Mouse (Mus musculus) spleen, postnatal 36 days (tissue): Measurements from ENCODE around the gene Qrfp.

Source experiments
- DNase-seq, 2 experiments: peaks; one replicate each; pipeline ENCODE4 v3.0.0; 2022; ENCODE audit warnings: low spot score in 2 of 2, mixed read lengths in 1 of 2

Qrfp gene

GRCm38 (mm10) chr2:31770781-31771441 lies 39.5 kb downstream of the Qrfp start:
- DNase-seq = peak; percentile 58 to 63

- peak; percentile 26 to 40 for DNase-seq
Measured at GRCm38 (mm10) chr2:31769631-31770111, 40.7 kb downstream of the Qrfp start.

- peak in 1 of 2 experiments; percentile 23 for DNase-seq
Measured at GRCm38 (mm10) chr2:31769115-31769514, 41.3 kb downstream of the Qrfp start.

GRCm38 (mm10) chr2:31767815-31768214 lies 42.6 kb downstream of the Qrfp start:
- DNase-seq = no peak

- no peak for DNase-seq
Measured at GRCm38 (mm10) chr2:31767104-31767503, 43.3 kb downstream of the Qrfp start.

- DNase-seq = peak in 1 of 2 experiments; percentile 23
Measured at GRCm38 (mm10) chr2:31763271-31763670, 47.1 kb downstream of the Qrfp start.

GRCm38 (mm10) chr2:31762853-31763252 lies 47.5 kb downstream of the Qrfp start:
- DNase-seq = no peak

GRCm38 (mm10) chr2:31762155-31762554 lies 48.2 kb downstream of the Qrfp start:
- no peak for DNase-seq

GRCm38 (mm10) chr2:31761585-31761984 lies 48.8 kb downstream of the Qrfp start:
- DNase-seq = peak; percentile 40

GRCm38 (mm10) chr2:31761115-31761531 lies 49.3 kb downstream of the Qrfp start:
- no peak for DNase-seq

- DNase-seq = no peak
Measured at GRCm38 (mm10) chr2:31760486-31760885, 49.9 kb downstream of the Qrfp start.

GRCm38 (mm10) chr2:31759751-31760460 lies 50.5 kb downstream of the Qrfp start:
- DNase-seq = peak; percentile 68 to 69

- DNase-seq = no peak
Measured at GRCm38 (mm10) chr2:31758966-31759365, 51.4 kb downstream of the Qrfp start.

GRCm38 (mm10) chr2:31757472-31757871 lies 52.9 kb downstream of the Qrfp start:
- no peak for DNase-seq
